ENCODE assay signal across 28 mouse cellular contexts in genomic region chr1:92174251-92174897, GRCm38 (mm10). TPM values are rescaled to one million over a fixed set of nuclear protein-coding genes. Genes with fewer than 3 reads are reported as not detected.
DNase-seq lines count a peak whose midpoint lies in the region; ATAC-seq lines count a peak whose summit lies in the region.
"Had no signal": no experiment of that assay in that cellular context is flagged by ENCODE, and none has a peak within 500 bp of the region (broad histone marks: within the 10 kb centered on the region; RNA-seq: fewer than 3 reads in every experiment).

No protein-coding gene starts in this region.

- 0 out of 2 replicates have a peak overlapping the region, but pooled peaks have one; percentile 36 for H3K27ac ChIP-seq in hindbrain, embryonic 13.5 days
- H3K27ac ChIP-seq in hindbrain, embryonic 11.5 days (ENCODE audit: low read depth, low read length): no peak overlapping the region
- H3K27ac ChIP-seq in midbrain, embryonic 11.5 days (ENCODE audit: low read depth, low read length): no peak overlapping the region
- H3K27ac ChIP-seq: embryonic facial prominence, embryonic 12.5 days; heart, embryonic 13.5 days; hindbrain, embryonic 14.5 days; limb, embryonic 10.5 days; limb, embryonic 15.5 days; liver, embryonic 13.5 days; stomach, embryonic 15.5 days had no signal

- H3K4me3 ChIP-seq in hindbrain, embryonic 13.5 days: no peak overlapping the region
- no peak overlapping the region for H3K4me3 ChIP-seq in hindbrain, embryonic 11.5 days (ENCODE audit: low read depth, low read length)
- H3K4me3 ChIP-seq in midbrain, embryonic 11.5 days (ENCODE audit: low read depth, low read length): no peak overlapping the region
- H3K4me3 ChIP-seq: embryonic facial prominence, embryonic 12.5 days; heart, embryonic 13.5 days; limb, embryonic 10.5 days; limb, embryonic 15.5 days; liver, embryonic 13.5 days; stomach, embryonic 15.5 days had no signal

- no peak for ATAC-seq in hindbrain, embryonic 13.5 days (ENCODE audit: low FRiP score)
- no peak for ATAC-seq in hindbrain, embryonic 11.5 days (ENCODE audit: low FRiP score)
- ATAC-seq in midbrain, embryonic 11.5 days (ENCODE audit: low FRiP score): no peak
- ATAC-seq: forebrain, postnatal 0 days; intestine, postnatal 0 days; midbrain, embryonic 16.5 days had no signal

- H3K36me3 ChIP-seq in hindbrain, embryonic 13.5 days: no peaks in the 10 kb centered on the region
- no peaks in the 10 kb centered on the region for H3K36me3 ChIP-seq in hindbrain, embryonic 11.5 days (ENCODE audit: control insufficient read depth, insufficient read depth, low read length)
- no peaks in the 10 kb centered on the region for H3K36me3 ChIP-seq in midbrain, embryonic 11.5 days (ENCODE audit: control insufficient read depth, insufficient read depth, low read length)
- H3K36me3 ChIP-seq: embryonic facial prominence, embryonic 12.5 days; heart, embryonic 13.5 days; limb, embryonic 15.5 days; liver, embryonic 13.5 days; stomach, embryonic 15.5 days had no signal

- no peak overlapping the region for H3K9ac ChIP-seq in hindbrain, embryonic 13.5 days
- no peak overlapping the region for H3K9ac ChIP-seq in hindbrain, embryonic 11.5 days (ENCODE audit: low read depth, low read length)
- H3K9ac ChIP-seq in midbrain, embryonic 11.5 days (ENCODE audit: low read length): no peak overlapping the region
- H3K9ac ChIP-seq: embryonic facial prominence, embryonic 12.5 days; forebrain, postnatal 0 days; heart, embryonic 13.5 days; hindbrain, embryonic 14.5 days; limb, embryonic 15.5 days; liver, embryonic 13.5 days; stomach, embryonic 15.5 days had no signal

- H3K4me2 ChIP-seq in hindbrain, embryonic 13.5 days: no peak overlapping the region
- no peak overlapping the region for H3K4me2 ChIP-seq in hindbrain, embryonic 11.5 days (replicated peaks; ENCODE audit: low read depth, low read length)
- no peak overlapping the region for H3K4me2 ChIP-seq in midbrain, embryonic 11.5 days
- H3K4me2 ChIP-seq: embryonic facial prominence, embryonic 12.5 days; heart, embryonic 13.5 days; hindbrain, embryonic 14.5 days; limb, embryonic 15.5 days; liver, embryonic 13.5 days; stomach, embryonic 15.5 days had no signal

- H3K4me1 ChIP-seq in hindbrain, embryonic 13.5 days (replicated peaks): peaks cover 87% of the 10 kb centered on the region
- H3K4me1 ChIP-seq in hindbrain, embryonic 11.5 days (replicated peaks; ENCODE audit: control insufficient read depth, insufficient read depth, low read length): peaks cover 9% of the 10 kb centered on the region
- peaks cover 28% of the 10 kb centered on the region for H3K4me1 ChIP-seq in midbrain, embryonic 11.5 days (ENCODE audit: control insufficient read depth, insufficient read depth, low read length)

- no peaks in the 10 kb centered on the region for H3K9me3 ChIP-seq in hindbrain, embryonic 13.5 days
- no peaks in the 10 kb centered on the region for H3K9me3 ChIP-seq in hindbrain, embryonic 11.5 days (ENCODE audit: control insufficient read depth, low read length)
- no peaks in the 10 kb centered on the region for H3K9me3 ChIP-seq in midbrain, embryonic 11.5 days (ENCODE audit: control insufficient read depth, low read length)
- H3K9me3 ChIP-seq: embryonic facial prominence, embryonic 12.5 days; heart, embryonic 13.5 days; limb, embryonic 10.5 days; limb, embryonic 15.5 days; liver, embryonic 13.5 days; stomach, embryonic 15.5 days had no signal

- WGBS in hindbrain, embryonic 13.5 days: 26% methylated on average over 3 of the region's 3 CpGs
- 34% methylated on average over 3 of the region's 3 CpGs for WGBS in hindbrain, embryonic 11.5 days
- 70% methylated on average over 3 of the region's 3 CpGs for WGBS in midbrain, embryonic 11.5 days

- no peaks in the 10 kb centered on the region for H3K27me3 ChIP-seq in hindbrain, embryonic 13.5 days
- H3K27me3 ChIP-seq in hindbrain, embryonic 11.5 days (ENCODE audit: control insufficient read depth, insufficient read depth, low read length): no peaks in the 10 kb centered on the region
- no peaks in the 10 kb centered on the region for H3K27me3 ChIP-seq in midbrain, embryonic 11.5 days (ENCODE audit: control insufficient read depth, insufficient read depth, low read length)
- H3K27me3 ChIP-seq: embryonic facial prominence, embryonic 12.5 days; heart, embryonic 13.5 days; limb, embryonic 15.5 days; liver, embryonic 13.5 days had no signal

- DNase-seq in hindbrain, embryonic 11.5 days (ENCODE audit: low spot score): no peak
- DNase-seq in kidney, postnatal 14 days: peak; percentile 32
- no peak for DNase-seq in kidney, adult 18-20 months
- peak; percentile 20 for DNase-seq in Muller cell, postnatal 12 days (ENCODE audit: inconsistent ontology term)
- DNase-seq in NIH3T3 (ENCODE audit: low read depth): peak; percentile 68
- no peak for DNase-seq in midbrain, embryonic 11.5 days (ENCODE audit: low spot score, missing footprints)
- DNase-seq: adrenal gland, postnatal 10 days; B cell, adult 2 months; cerebellum, adult 11 months; cerebellum, adult 9-10 months; cerebellum, postnatal 36 days; forebrain, postnatal 0 days; layer of hippocampus, postnatal 36 days; liver, embryonic 13.5 days; lung, adult 18-20 months; lung, postnatal 10 days; retina, postnatal 1 day; right cerebral cortex, postnatal 14 days; thymus, postnatal 25 days had no signal

RNA-seq across cellular contexts. Expression of gene Hdac4, which starts 21.1 kb away (rescaled TPM):
- 25.3 and 25.7 TPM in 2 replicates for polyA plus RNA-seq in hindbrain, embryonic 13.5 days (2015; fragmentation: Nextera tagmentation; extraction: Ambion mirVana)
- polyA plus RNA-seq in hindbrain, embryonic 11.5 days (2014; fragmentation: Nextera tagmentation; extraction: Ambion mirVana): 20.4 and 21.2 TPM in 2 replicates
- 19.2 and 21.9 TPM in 2 replicates for polyA plus RNA-seq in midbrain, embryonic 11.5 days (2014; fragmentation: Nextera tagmentation; extraction: Ambion mirVana)

Comparison
In these comparisons a context has a peak if more than half of its experiments do, and no peak if none do; other contexts are left out.
1. DNase-seq: peak in kidney, postnatal 14 days (single experiment), Muller cell, postnatal 12 days (single experiment) and NIH3T3 (single experiment); none in hindbrain, embryonic 11.5 days (single experiment), kidney, adult 18-20 months (single experiment) and midbrain, embryonic 11.5 days (single experiment).